Mouse (Mus musculus): ENCODE results near the gene Mlxipl. TPM values are rescaled to one million over a fixed set of nuclear protein-coding genes. Genes with fewer than 3 reads are reported as not detected.

Gene Mlxipl
- polyA plus RNA-seq, 1 experiment: 0.12 TPM

DNA sequence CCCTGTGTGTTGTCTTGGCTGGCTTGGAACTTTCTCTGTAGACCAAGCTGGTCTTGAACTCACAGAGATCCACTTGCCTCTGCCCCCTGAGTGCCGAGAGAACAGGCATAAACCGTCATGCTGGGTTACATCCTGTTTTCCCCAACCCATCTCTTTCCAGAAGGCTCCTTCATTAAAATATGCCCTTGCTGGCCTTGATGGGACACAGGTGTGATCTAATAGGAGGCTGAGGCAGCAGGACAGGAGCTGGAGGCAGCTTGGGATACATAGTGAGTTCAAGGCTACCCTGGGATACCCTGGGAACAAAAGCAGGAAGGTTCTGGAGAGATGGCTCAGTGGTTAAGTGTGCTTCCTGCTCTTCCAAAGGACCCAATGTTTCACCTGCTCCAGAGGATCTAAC is 50.2 kb downstream of the Mlxipl start:
- Histone ChIP-seq H3K4me3 (replicated peaks) (no peak overlapping the region), H3K9me3 (peaks cover 46% of the 10 kb centered on the region), H3K4me1 (peaks cover 26% of the 10 kb centered on the region), H3K27me3 (replicated peaks) (peaks cover 21% of the 10 kb centered on the region), H3K36me3 (replicated peaks; ENCODE audit: low read length) (no peaks in the 10 kb centered on the region)
- no peak for TF ChIP-seq FLI1 (IDR thresholded peaks at IDR 0.05; ENCODE audit: low read length)
- no peak for TF ChIP-seq GATA1 (IDR thresholded peaks at IDR 0.05; ENCODE audit: borderline replicate concordance, low read length)

DNA sequence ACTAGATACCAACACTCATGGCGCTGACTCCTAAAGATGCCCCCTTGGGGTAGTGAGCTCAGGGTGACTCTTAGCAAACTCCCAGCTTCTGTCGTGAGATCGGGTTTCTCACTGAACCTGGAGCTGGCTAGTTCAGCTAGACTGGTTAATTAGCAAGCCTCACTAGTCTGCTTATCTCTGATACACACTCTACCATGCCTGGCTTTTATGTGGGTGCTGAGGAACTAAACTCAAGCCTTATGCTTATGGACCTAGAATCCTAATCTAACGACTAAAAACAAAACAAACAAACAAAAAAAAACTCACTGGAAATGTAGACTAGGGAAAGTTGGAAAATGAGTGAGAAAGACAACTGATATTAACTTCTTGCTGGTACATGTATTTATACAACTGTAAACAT is 54.8 kb downstream of the Mlxipl start:
- TF ChIP-seq FLI1 (IDR thresholded peaks at IDR 0.05; ENCODE audit: low read length): no peak
- TF ChIP-seq GATA1 (IDR thresholded peaks at IDR 0.05; ENCODE audit: borderline replicate concordance, low read length): no peak
- Histone ChIP-seq H3K9me3 (peaks cover 16% of the 10 kb centered on the region), H3K36me3 (replicated peaks; ENCODE audit: low read length) (no peaks in the 10 kb centered on the region), H3K27me3 (replicated peaks) (peaks cover 20% of the 10 kb centered on the region), H3K4me1 (peaks cover 38% of the 10 kb centered on the region), H3K4me3 (replicated peaks) (no peak overlapping the region)

DNA sequence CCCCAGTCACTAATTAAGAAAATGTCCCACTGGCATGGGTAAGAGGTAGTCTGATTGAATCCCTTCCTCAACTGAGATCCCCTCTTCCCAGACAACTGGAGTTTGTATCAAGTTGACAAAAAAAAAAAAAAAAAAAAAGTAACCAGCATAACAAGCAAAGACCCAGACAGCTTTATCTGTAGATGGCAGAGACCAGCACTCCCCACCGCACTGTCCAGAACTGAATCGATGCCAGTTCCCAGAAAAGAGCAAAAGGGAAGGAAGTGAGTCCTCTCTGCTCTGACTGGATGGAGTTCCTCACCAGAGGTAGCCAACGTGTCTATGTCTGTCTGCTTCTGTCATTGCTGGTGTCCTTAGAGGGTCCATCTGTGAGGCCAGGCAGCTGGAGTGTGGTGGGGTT is 55.8 kb downstream of the Mlxipl start:
- H3K9me3 ChIP-seq: peaks cover 8% of the 10 kb centered on the region

DNA sequence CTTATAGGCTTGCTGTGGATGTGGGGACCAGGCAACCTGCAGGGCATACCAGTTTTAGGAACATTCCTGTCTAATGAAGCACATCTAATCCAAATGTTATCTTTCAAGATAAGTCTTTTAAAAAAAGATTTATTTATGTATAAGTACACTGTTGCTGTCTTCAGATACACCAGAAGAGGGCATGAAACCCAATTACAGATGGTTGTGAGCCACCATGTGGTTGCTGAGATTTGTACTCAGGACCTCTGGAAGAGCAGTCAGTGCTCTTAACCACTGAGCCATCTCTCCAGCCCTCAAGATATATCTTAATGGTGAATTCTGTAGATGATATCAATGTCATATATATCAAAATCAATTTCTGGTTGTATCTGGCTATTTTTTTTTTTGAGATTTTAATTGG is 56.3 kb downstream of the Mlxipl start:
- peaks cover 41% of the 10 kb centered on the region for H3K4me1 ChIP-seq

More for the DNA sequence above, 55.8 kb downstream of the Mlxipl start:
- Histone ChIP-seq H3K36me3 (replicated peaks; ENCODE audit: low read length) (no peaks in the 10 kb centered on the region), H3K4me1 (peaks cover 37% of the 10 kb centered on the region), H3K4me3 (replicated peaks) (peak overlapping the region; percentile 70), H3K27me3 (replicated peaks) (peaks cover 20% of the 10 kb centered on the region)
- TF ChIP-seq GATA1 (IDR thresholded peaks at IDR 0.05; ENCODE audit: borderline replicate concordance, low read length): no peak
- TF ChIP-seq FLI1 (IDR thresholded peaks at IDR 0.05; ENCODE audit: low read length): no peak

DNA sequence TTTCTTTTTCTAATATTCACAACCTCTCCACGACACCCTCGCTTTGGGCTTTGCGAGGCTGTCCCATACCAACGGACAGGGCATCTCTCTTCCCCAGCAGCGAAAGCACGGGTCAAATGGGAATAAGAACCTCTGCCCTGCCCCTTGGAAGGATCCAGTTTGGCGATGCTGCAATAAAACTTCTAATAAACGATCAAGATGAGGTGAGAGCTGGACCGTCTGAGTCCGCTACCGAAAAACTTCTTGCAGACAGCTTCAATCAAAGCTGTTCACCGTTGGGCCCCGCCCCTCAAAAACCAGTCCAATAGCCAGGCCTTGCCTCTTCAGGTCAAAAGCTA is 59.0 kb downstream of the Mlxipl start:
- no peak for TF ChIP-seq FLI1 (IDR thresholded peaks at IDR 0.05; ENCODE audit: low read length)
- no peak for TF ChIP-seq GATA1 (IDR thresholded peaks at IDR 0.05; ENCODE audit: borderline replicate concordance, low read length)
- Histone ChIP-seq H3K4me3 (replicated peaks) (peak overlapping the region; percentile 99), H3K4me1 (peaks cover 45% of the 10 kb centered on the region)

More for the DNA sequence above, 56.3 kb downstream of the Mlxipl start:
- peak overlapping the region; percentile 70 for H3K4me3 ChIP-seq (replicated peaks)
- no peaks in the 10 kb centered on the region for H3K36me3 ChIP-seq (replicated peaks; ENCODE audit: low read length)
- peaks cover 19% of the 10 kb centered on the region for H3K27me3 ChIP-seq (replicated peaks)
- peaks cover 8% of the 10 kb centered on the region for H3K9me3 ChIP-seq
- no peak for TF ChIP-seq GATA1 (IDR thresholded peaks at IDR 0.05; ENCODE audit: borderline replicate concordance, low read length)
- no peak for TF ChIP-seq FLI1 (IDR thresholded peaks at IDR 0.05; ENCODE audit: low read length)

DNA sequence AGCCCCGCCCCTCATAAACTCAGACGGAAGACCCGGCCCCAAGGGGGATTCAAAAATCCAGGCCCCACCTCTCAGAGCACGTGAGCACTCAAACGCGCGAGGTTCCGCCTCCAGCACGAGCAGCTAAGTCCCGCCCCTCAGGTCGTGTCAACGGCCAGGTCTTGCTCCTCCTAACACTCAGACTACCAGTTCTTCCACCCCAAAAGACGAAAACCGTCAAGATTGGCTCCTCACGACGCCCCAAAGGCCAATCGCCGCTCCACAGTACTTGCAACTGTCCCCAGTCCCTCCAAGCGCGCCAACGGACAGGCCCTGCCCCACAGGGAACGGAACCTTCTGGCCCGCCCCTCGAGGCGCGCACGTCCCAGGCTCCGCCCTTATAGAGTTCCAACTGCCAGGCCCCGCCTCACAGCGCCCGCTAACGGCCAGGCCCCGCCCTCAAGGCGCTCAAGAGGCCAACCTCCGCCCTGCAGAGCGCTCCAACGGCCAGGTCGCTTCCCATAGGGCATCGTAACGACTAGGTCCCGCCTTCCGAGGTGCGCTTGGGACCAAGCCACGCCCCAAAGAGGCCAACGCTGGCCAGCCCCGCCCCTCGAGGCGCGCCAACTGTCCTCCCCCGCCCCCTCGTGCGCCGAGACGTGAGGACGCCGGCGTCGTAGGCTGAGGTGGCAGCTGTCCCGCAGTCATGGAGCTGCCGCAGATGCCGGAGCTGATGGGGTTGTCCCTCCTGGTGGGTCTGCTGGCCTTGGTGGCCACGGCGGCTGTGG is 59.5 kb downstream of the Mlxipl start, which contains the start of gene Tbl2:
Tbl2 (plus strand) TSS at position 605 of the 767 bp plus-strand sequence.
- Histone ChIP-seq H3K36me3 (replicated peaks; ENCODE audit: low read length) (peaks cover 25% of the 10 kb centered on the region), H3K4me3 (replicated peaks) (peak within 1 kb of the TSS; percentile 99), H3K27me3 (replicated peaks) (no peaks in the 10 kb centered on the region), H3K4me1 (peaks cover 44% of the 10 kb centered on the region), H3K9me3 (no peaks in the 10 kb centered on the region)
- TF ChIP-seq FLI1 (IDR thresholded peaks at IDR 0.05; ENCODE audit: low read length) (no peak), GATA1 (IDR thresholded peaks at IDR 0.05; ENCODE audit: borderline replicate concordance, low read length) (no peak)

More for the DNA sequence above, 59.0 kb downstream of the Mlxipl start:
- H3K9me3 ChIP-seq: no peaks in the 10 kb centered on the region
- no peaks in the 10 kb centered on the region for H3K27me3 ChIP-seq (replicated peaks)
- H3K36me3 ChIP-seq (replicated peaks; ENCODE audit: low read length): peaks cover 19% of the 10 kb centered on the region

DNA sequence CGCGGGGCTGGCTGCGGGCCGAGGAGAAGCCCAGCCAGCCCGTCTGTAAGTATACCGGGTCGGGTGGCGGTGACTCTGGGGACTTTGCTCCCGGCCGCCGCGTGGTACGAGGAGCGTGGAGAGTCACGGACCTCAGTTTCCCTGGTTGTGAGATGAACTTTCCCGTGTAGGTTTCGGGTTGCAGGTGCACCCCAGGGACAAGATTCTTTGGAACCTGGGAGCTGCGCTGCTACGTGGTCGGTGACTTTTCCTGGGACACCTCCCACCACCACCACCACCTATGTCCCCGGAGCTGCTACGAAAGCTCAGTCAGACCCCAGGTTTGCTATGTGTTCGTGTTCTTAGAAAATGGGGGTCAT is 60.1 kb downstream of the Mlxipl start:
- H3K27me3 ChIP-seq (replicated peaks): no peaks in the 10 kb centered on the region
- H3K4me3 ChIP-seq (replicated peaks): peak overlapping the region; percentile 99
- H3K9me3 ChIP-seq: no peaks in the 10 kb centered on the region
- peaks cover 42% of the 10 kb centered on the region for H3K4me1 ChIP-seq
- peaks cover 30% of the 10 kb centered on the region for H3K36me3 ChIP-seq (replicated peaks; ENCODE audit: low read length)
- TF ChIP-seq FLI1 (IDR thresholded peaks at IDR 0.05; ENCODE audit: low read length) (no peak), GATA1 (IDR thresholded peaks at IDR 0.05; ENCODE audit: borderline replicate concordance, low read length) (no peak)

DNA sequence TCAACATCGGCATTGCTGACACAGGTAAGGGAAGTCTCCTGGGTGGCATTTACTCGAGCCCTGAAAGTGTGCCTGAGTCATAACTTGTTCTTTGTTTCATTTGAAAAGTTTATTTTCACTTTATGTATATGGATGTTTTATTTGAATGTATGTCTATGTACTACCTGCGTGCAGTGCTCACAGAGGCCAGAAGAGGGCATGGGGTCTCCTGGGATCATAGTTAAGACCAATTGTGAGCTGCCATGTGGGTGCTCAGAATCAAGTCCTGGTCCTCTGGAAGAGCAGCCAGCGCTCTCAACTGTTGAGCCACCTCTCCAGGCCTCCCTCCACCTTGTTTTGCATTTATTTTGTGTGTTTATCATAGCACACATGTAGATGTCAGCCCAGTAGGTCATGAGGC is 66.8 kb downstream of the Mlxipl start:
- no peaks in the 10 kb centered on the region for H3K27me3 ChIP-seq (replicated peaks)
- H3K9me3 ChIP-seq: no peaks in the 10 kb centered on the region
- H3K36me3 ChIP-seq (replicated peaks; ENCODE audit: low read length): peaks cover 95% of the 10 kb centered on the region
- H3K4me3 ChIP-seq (replicated peaks): no peak overlapping the region
- peaks cover 40% of the 10 kb centered on the region for H3K4me1 ChIP-seq
- TF ChIP-seq FLI1 (IDR thresholded peaks at IDR 0.05; ENCODE audit: low read length): no peak
- TF ChIP-seq GATA1 (IDR thresholded peaks at IDR 0.05; ENCODE audit: borderline replicate concordance, low read length): no peak

DNA sequence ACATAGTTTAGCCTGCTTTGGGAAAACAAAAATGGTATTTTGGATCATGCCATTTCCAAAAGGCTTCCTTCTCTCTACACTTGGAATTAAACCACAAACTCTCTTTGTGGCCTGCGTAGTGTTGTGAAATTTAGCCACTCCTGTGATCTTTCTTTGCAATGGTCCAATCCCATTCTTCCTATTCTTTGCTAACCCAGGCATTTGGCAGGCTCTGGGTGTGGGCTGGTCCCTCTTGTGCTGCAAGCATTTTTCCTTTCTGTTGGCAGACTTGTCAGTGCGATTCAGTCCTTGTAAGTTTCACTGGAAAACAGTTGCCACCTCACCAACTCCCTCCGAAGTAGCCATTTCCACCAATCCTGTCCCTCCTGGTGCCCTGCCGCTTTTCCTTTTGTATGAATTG is 71.5 kb downstream of the Mlxipl start:
- H3K27me3 ChIP-seq (replicated peaks): no peaks in the 10 kb centered on the region
- H3K4me1 ChIP-seq: peaks cover 45% of the 10 kb centered on the region
- no peaks in the 10 kb centered on the region for H3K9me3 ChIP-seq
- peaks cover 80% of the 10 kb centered on the region for H3K36me3 ChIP-seq (replicated peaks; ENCODE audit: low read length)
- TF ChIP-seq GATA1 (IDR thresholded peaks at IDR 0.05; ENCODE audit: borderline replicate concordance, low read length) (no peak), FLI1 (IDR thresholded peaks at IDR 0.05; ENCODE audit: low read length) (no peak)
- H3K4me3 ChIP-seq (replicated peaks): no peak overlapping the region

DNA sequence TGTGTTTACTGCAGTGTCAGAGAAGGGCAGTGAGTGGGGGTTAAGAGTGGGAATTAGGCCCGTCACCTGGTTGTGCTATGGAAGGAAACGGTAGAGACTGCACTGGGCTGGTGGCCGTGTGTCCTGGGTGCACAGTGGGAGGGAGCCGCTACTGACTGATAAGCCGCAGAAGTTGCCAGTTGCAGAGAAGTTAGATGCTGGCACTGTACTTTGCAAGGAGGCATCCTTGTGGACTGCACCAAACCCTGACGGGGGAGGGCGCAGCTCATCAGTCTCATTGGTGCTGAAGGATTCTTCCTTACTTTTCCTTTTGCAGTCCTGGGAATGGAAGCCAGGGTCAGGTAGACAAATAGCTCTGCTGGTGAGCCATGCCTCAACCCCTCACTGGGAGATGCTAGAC is 72.0 kb downstream of the Mlxipl start:
- peaks cover 76% of the 10 kb centered on the region for H3K36me3 ChIP-seq (replicated peaks; ENCODE audit: low read length)
- H3K4me3 ChIP-seq (replicated peaks): no peak overlapping the region
- no peaks in the 10 kb centered on the region for H3K9me3 ChIP-seq
- TF ChIP-seq FLI1 (IDR thresholded peaks at IDR 0.05; ENCODE audit: low read length): no peak
- no peak for TF ChIP-seq GATA1 (IDR thresholded peaks at IDR 0.05; ENCODE audit: borderline replicate concordance, low read length)
- H3K27me3 ChIP-seq (replicated peaks): no peaks in the 10 kb centered on the region
- H3K4me1 ChIP-seq: peaks cover 49% of the 10 kb centered on the region

All from megakaryocyte, embryonic 14.5 days (primary cell).